Mouse (Mus musculus) myocyte (in vitro differentiated cells): Measurements from ENCODE around the gene Rfx1.

ENCODE experiments used
- MAX ChIP-seq: IDR thresholded peaks from one replicate; pipeline ENCODE4 v1.6.1; 2011; ENCODE audit warnings: low read depth, mild to moderate bottlenecking, control low read depth
- POLR2A ChIP-seq: IDR thresholded peaks from one replicate; pipeline ENCODE4 v1.6.1; 2011; ENCODE audit warnings: low read depth, mild to moderate bottlenecking, control low read depth, moderate library complexity; ENCODE audit not compliant: insufficient read length
- POLR2AphosphoS2 ChIP-seq: IDR thresholded peaks from one replicate; pipeline ENCODE4 v1.6.1; 2011; ENCODE audit warnings: low read depth, control low read depth; ENCODE audit not compliant: insufficient read length
- REST ChIP-seq: IDR thresholded peaks from one replicate; pipeline ENCODE4 v1.6.1; 2011; ENCODE audit warnings: mild to moderate bottlenecking, control low read depth, moderate library complexity; ENCODE audit not compliant: insufficient read depth, insufficient read length
- TCF3 ChIP-seq: IDR thresholded peaks from one replicate; pipeline ENCODE4 v1.6.1; 2011; ENCODE audit warnings: low read depth, control low read depth; ENCODE audit not compliant: insufficient read length

- TF ChIP-seq TCF3 (no peak), POLR2AphosphoS2 (no peak), POLR2A (no peak), MAX (no peak), REST (no peak)
Observed at GRCm38 (mm10) chr8:84068316-84069035, 1.8 kb downstream of the Rfx1 start.
